Mouse (Mus musculus) embryonic facial prominence, embryonic 14.5 days (tissue): Measurements from ENCODE around the gene Higd2a. TPM values are rescaled to one million over a fixed set of nuclear protein-coding genes. Genes with fewer than 3 reads are reported as not detected.

ENCODE experiments used
- ATAC-seq: fragments of 200-750 bp; cut with Nextera tagmentation; 2 replicates; pipeline ENCODE4 v1.8.0; 2017; ENCODE audit warnings: low read depth, moderate number of reproducible peaks, moderate TSS enrichment
- DNase-seq: peaks from one replicate; pipeline ENCODE4 v3.0.0-alpha.2; 2015; ENCODE audit warnings: low spot score
- H3K27ac ChIP-seq: fragments of 300-500 bp; sonication (generic); replicated peaks from 2 replicates; pipeline ENCODE4 v1.5.1; 2014; ENCODE audit warnings: low read depth, mild to moderate bottlenecking, low read length, moderate library complexity
- H3K27me3 ChIP-seq: fragments of 300-500 bp; sonication (generic); replicated peaks from 2 replicates; pipeline ENCODE4 v1.6.1; 2014; ENCODE audit warnings: low read length; ENCODE audit not compliant: control insufficient read depth, insufficient read depth
- H3K36me3 ChIP-seq: fragments of 300-500 bp; sonication (generic); 2 replicates; pipeline ENCODE4 v1.6.1; 2014; ENCODE audit warnings: low read length, mixed read lengths; ENCODE audit not compliant: control insufficient read depth, insufficient read depth
- H3K4me1 ChIP-seq: fragments of 300-500 bp; sonication (generic); 2 replicates; pipeline ENCODE4 v1.6.1; 2014; ENCODE audit warnings: antibody characterized with exemption, low read length; ENCODE audit not compliant: control insufficient read depth, insufficient read depth
- H3K4me2 ChIP-seq: fragments of 300-500 bp; sonication (generic); 2 replicates; pipeline ENCODE4 v1.6.1; 2014; ENCODE audit warnings: low read depth, mild to moderate bottlenecking, low read length, moderate library complexity, mixed read lengths
- H3K4me3 ChIP-seq: fragments of 300-500 bp; sonication (generic); 2 replicates; pipeline ENCODE4 v1.5.1; 2014; ENCODE audit warnings: low read depth, mild to moderate bottlenecking, low read length
- H3K9ac ChIP-seq: fragments of 300-500 bp; sonication (generic); 2 replicates; pipeline ENCODE4 v1.6.1; 2014; ENCODE audit warnings: low read depth, mild to moderate bottlenecking, low read length, moderate library complexity, mixed read lengths
- H3K9me3 ChIP-seq: fragments of 300-500 bp; sonication (generic); 2 replicates; pipeline ENCODE4 v1.6.1; 2016; ENCODE audit warnings: low read length; ENCODE audit not compliant: control insufficient read depth
- WGBS: fragments of 180-500 bp; shearing (Covaris S2); extraction: QIAGEN DNeasy Blood & Tissue Kit; methylation state at CpG from one replicate; pipeline ENCODE4 v1.1.7; 2014; 5-methylcytosine and 5-hydroxymethylcytosine counted together
- polyA plus RNA-seq: library from polyadenylated mRNA; unstranded; fragments of >200 nt; fragmentation: Nextera tagmentation; extraction: Ambion mirVana; gene quantifications from 2 replicates; pipeline ENCODE4 v1.2.1, GENCODE M21; 2014

Higd2a gene
- polyA plus RNA-seq, 1 experiment from 2014 or later = 165 TPM

DNA sequence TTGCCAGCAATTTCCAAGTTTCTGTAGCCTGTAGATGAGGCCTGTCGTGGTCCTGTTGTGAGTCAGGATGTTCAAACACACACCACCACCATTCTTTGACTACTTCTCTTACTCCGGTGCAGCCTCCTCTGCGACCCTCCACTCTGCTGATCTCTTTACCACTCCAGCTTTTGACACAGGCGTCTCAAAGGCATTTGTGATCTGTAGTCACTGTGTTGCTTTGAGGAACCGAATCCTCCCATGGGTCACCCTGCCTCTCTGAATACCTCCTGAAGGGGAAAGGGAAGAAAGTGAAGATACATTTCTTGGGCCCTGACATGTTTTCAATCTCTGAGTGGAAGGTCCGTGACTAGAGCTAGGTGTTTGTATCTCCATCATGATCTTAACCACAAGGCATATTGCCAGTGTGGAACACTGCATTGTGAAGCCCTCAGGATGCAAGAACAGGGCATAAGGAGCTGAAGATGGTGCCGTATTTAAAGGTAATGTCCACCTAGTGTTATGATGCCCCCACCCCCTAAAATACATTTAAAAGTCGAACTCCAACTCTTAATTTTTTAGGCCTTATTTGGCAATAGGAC, 1.9 kb downstream of the Higd2a start:
- Histone ChIP-seq H3K4me3 (no peak overlapping the region; the same call in 1 of the 2 replicates), H3K36me3 (peaks cover 39% of the 10 kb centered on the region)

DNA sequence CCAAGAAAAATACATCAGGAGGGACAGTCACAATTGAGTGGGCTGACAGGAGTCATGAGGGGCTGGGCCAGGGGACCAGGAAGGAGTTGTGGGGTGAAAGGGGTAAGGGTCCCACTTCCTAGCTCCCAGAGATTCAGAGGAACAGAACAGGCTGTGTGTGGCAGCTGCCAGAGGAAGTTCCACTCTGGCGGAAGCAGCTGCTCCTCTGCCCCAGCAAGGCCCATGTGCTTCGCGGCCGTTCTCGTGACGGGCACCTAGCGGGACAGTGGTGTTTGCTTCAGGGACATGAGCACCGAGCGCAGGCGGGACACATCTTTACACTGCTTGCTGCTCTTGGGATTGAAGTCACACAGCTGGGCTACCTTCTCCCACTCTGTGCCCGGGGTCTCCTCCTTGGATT, 3.6 kb downstream of the Higd2a start:
- Histone ChIP-seq H3K4me1 (peaks cover 10% of the 10 kb centered on the region), H3K36me3 (peaks cover 30% of the 10 kb centered on the region; the same call in 1 of the 2 replicates), H3K9ac (no peak overlapping the region), H3K9me3 (no peaks in the 10 kb centered on the region), H3K4me3 (no peak overlapping the region), H3K27ac (no peak overlapping the region), H3K4me2 (no peak overlapping the region), H3K27me3 (no peaks in the 10 kb centered on the region)
- ATAC-seq (no peak), DNase-seq (no peak)
- WGBS = 92% methylated on average over 11 of the region's 11 CpGs

More for the DNA sequence above, 1.9 kb downstream of the Higd2a start:
- Histone ChIP-seq H3K4me1 (peaks cover 10% of the 10 kb centered on the region), H3K9me3 (no peaks in the 10 kb centered on the region), H3K4me2 (peak overlapping the region; percentile 82), H3K27ac (no peak overlapping the region), H3K27me3 (no peaks in the 10 kb centered on the region), H3K9ac (no peak overlapping the region)
- DNase-seq (no peak), ATAC-seq (no peak)
- WGBS = 87% methylated on average over 8 of the region's 8 CpGs

DNA sequence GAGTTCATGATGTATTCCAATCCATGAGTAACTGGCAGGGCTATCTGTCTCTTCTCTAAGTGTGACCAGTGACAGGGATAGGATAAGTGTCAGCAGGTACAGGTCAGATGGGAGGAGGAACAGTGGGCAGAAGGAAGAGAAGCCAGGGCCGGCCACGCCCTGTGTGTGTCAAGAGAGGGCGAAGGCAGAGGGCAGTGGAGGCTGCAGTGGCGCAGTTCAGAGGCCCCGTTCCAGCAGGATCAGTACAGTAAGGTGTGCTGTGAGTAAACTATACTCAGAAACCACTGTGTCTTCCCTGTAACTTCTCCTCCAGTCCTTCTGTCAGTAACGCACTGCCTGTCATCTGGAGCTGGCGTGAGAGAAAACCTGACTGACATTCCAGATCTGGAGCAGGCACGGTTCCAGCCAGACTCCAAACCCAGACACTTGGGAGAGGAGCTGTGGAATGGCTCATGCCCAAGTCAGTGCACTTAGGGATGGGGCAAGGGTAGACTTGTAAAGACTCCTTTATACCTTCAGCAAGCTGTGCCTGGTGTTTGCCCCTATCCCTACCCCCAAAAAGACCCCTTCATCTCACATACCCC, 6.2 kb downstream of the Higd2a start:
- 76% methylated on average over 8 of the region's 8 CpGs for WGBS
- Histone ChIP-seq H3K9me3 (no peaks in the 10 kb centered on the region), H3K36me3 (peaks cover 40% of the 10 kb centered on the region; the same call in 1 of the 2 replicates), H3K4me3 (no peak overlapping the region), H3K27ac (no peak overlapping the region), H3K9ac (no peak overlapping the region), H3K4me1 (peaks cover 6% of the 10 kb centered on the region), H3K4me2 (no peak overlapping the region), H3K27me3 (no peaks in the 10 kb centered on the region)
- DNase-seq = no peak
- no peak for ATAC-seq

DNA sequence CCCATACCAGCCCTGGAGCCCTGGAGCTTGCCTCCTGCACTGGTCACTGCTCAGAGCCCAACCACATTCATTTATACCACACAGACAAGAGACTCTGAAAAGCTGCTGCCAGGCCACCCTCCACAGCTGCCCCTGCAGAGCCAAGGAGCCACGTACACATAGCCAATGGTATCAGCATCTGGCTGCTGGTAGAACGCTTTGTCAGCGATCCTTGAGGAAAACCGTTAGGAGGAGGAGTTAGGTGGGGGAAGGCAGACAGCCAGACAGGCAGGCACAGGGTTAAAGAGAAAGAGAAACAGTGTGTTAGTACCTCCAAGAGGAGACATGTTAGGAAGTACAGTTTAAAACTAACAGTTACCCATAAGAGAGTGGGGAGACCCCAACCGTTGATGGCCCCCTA, 6.9 kb downstream of the Higd2a start:
- Histone ChIP-seq H3K27ac (peak overlapping the region; percentile 17; the same call in 1 of the 2 replicates), H3K9me3 (no peaks in the 10 kb centered on the region), H3K9ac (no peak overlapping the region), H3K36me3 (peaks cover 40% of the 10 kb centered on the region; the same call in 1 of the 2 replicates), H3K27me3 (no peaks in the 10 kb centered on the region), H3K4me3 (no peak overlapping the region), H3K4me2 (no peak overlapping the region), H3K4me1 (no peaks in the 10 kb centered on the region)
- DNase-seq (no peak), ATAC-seq (no peak)
- WGBS = 64% methylated on average over 5 of the region's 5 CpGs

DNA sequence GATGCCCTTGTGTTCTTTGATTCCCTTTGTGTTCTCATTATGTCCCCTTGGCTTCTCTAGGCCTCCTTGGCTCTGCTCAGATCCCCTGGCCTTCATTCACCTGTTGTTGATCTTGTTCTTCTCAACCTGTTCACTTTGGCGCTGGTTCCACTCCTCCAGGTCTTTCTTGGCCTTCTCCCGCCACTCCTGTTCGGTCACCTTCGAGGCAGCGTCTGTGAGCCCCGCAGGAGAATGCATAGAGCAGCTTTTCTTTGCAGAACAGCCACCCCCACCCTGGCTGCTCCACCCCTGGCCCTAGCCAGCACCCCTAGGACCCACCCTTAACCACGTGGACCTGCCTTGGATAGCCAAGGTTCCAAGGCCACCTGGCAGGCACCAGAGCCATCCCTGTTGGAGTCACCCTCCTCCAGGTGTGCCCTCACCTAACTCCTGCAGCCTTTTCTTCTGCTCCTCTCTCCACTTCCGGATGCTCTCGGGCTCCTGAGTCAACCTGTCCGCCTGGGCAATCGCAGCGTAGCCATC, 8.7 kb downstream of the Higd2a start:
- WGBS = 88% methylated on average over 12 of the region's 12 CpGs
- Histone ChIP-seq H3K4me1 (no peaks in the 10 kb centered on the region), H3K36me3 (peaks cover 29% of the 10 kb centered on the region; the same call in 1 of the 2 replicates), H3K9ac (no peak overlapping the region), H3K4me3 (no peak overlapping the region), H3K4me2 (no peak overlapping the region), H3K27me3 (no peaks in the 10 kb centered on the region), H3K9me3 (no peaks in the 10 kb centered on the region), H3K27ac (no peak overlapping the region)
- DNase-seq = no peak
- no peak for ATAC-seq

DNA sequence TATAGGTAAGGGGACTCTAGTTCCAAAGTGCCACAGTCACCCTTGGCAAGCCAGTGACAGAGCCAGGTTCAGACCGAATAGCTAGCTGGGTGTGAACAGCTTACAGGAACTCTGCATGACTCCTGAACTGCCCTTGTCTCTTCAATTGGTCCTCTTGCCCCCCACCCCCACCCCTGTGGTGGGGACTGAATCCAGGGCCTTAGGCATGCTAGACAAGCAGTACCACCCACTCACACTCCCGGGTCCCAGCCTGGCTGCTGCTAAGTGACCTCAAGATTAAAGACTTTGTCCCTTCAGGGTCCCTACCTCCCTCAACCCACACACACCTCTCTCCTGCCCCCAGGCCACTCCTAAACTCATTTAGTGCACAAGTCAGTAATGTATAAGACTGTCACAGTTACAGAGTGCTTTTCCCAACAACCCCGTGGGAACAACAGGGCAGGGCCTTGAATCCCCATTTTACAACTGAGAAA, 12.7 kb downstream of the Higd2a start:
- H3K27ac ChIP-seq = no peak overlapping the region
- H3K4me3 ChIP-seq = no peak overlapping the region
- no peaks in the 10 kb centered on the region for H3K4me1 ChIP-seq
- no peak overlapping the region for H3K9ac ChIP-seq
- no peak overlapping the region for H3K4me2 ChIP-seq
- H3K9me3 ChIP-seq = no peaks in the 10 kb centered on the region
- ATAC-seq (no peak), DNase-seq (no peak)
- 55% methylated on average over 3 of the region's 3 CpGs for WGBS
- H3K27me3 ChIP-seq = no peaks in the 10 kb centered on the region
- peaks cover 22% of the 10 kb centered on the region; the same call in 1 of the 2 replicates for H3K36me3 ChIP-seq

DNA sequence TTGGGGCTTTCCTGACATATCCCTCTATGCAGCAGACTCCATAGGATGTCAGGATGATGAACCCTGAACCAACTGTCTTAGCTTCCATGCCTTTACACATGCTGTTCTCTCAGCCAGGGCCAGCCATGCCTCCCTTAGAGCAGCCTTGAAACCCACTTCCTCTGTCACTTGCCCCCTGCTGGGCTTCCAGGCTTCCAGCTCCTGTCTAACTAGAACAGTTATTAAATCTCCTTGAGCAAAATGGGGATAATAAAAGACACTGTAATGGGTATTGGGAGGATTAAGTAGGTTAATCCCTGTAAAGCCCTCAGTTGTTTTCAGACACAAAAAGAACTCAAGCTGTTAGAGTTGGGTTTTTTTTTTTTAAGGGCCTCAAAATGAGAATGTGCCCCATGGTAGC, 13.5 kb downstream of the Higd2a start:
- no peak overlapping the region for H3K9ac ChIP-seq
- H3K4me1 ChIP-seq = no peaks in the 10 kb centered on the region
- H3K36me3 ChIP-seq = peaks cover 17% of the 10 kb centered on the region; the same call in 1 of the 2 replicates
- no peaks in the 10 kb centered on the region for H3K9me3 ChIP-seq
- DNase-seq (no peak), ATAC-seq (no peak)
- no peaks in the 10 kb centered on the region for H3K27me3 ChIP-seq
- H3K4me3 ChIP-seq = no peak overlapping the region
- no peak overlapping the region for H3K27ac ChIP-seq
- no peak overlapping the region for H3K4me2 ChIP-seq

DNA sequence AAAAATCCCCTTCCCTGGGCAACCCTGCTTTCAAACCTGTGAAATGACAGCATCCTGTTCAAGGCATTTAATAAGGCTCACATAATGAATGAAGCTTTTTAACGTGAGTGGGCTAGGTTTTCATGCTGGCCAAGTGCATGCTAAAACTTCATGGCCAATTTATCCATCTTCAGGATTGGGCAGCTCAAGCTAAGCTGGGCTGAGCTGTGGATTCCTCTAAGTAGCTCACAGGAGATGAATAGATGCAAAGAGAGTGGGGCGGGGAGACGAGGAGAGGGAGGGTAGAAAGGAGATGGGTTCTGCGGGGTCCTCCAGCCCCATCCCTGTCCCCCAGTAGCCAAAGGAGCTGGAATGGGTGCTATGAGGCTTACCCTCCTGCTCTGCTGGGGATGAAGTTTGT, 14.2 kb downstream of the Higd2a start:
- ATAC-seq (no peak), DNase-seq (no peak)
- Histone ChIP-seq H3K4me1 (no peaks in the 10 kb centered on the region; the same call in 1 of the 2 replicates), H3K36me3 (peaks cover 10% of the 10 kb centered on the region; the same call in 1 of the 2 replicates), H3K27ac (no peak overlapping the region), H3K27me3 (no peaks in the 10 kb centered on the region), H3K4me2 (no peak overlapping the region), H3K4me3 (no peak overlapping the region), H3K9ac (no peak overlapping the region), H3K9me3 (no peaks in the 10 kb centered on the region)
- WGBS = 67% methylated on average over 4 of the region's 4 CpGs
